Mouse (Mus musculus) adipocyte (in vitro differentiated cells): ENCODE results near the gene Bbox1.
A peak's percentile ranks its signal among the peaks of the same experiment; 100 is the strongest.

Experiments
- DNase-seq: peaks from one replicate; pipeline ENCODE4 v3.0.0-alpha.2; 2016; ENCODE audit warnings: low spot score

Gene Bbox1

GRCm38 (mm10) chr2:110314509-110315155 is at the start of gene Bbox1:
Gene Bbox1 (minus strand): TSS chr2:110314560.
- peak; percentile 6 for DNase-seq

GRCm38 (mm10) chr2:110363855-110364254 is 49.5 kb upstream of the Bbox1 start:
- DNase-seq = no peak

- no peak for DNase-seq
Observed at GRCm38 (mm10) chr2:110362432-110363283, 48.3 kb upstream of the Bbox1 start, which contains the start of gene Fibin. Gene Fibin (minus strand): TSS chr2:110363183.

GRCm38 (mm10) chr2:110353302-110353970 is 39.1 kb upstream of the Bbox1 start:
- no peak for DNase-seq

DNA sequence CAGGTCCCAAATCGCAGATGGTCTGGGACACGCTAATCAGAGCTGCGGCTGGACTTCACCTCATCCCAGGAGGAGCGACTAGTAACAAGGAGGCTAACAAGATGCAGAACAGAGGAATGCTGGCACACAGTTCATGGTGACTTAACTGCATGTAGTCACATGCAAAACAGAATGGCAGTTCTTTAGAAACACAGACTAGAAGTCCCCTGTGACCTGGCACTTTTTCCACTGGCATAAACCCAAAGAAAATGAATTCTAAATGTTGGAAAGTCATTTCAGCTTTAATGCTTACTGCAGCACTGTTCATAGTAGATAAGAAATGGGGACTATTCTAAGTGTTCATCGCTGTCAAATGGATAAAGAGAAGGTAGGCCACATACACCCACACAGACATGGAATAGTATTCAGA is 37.5 kb upstream of the Bbox1 start:
- peak; percentile 18 for DNase-seq

DNA sequence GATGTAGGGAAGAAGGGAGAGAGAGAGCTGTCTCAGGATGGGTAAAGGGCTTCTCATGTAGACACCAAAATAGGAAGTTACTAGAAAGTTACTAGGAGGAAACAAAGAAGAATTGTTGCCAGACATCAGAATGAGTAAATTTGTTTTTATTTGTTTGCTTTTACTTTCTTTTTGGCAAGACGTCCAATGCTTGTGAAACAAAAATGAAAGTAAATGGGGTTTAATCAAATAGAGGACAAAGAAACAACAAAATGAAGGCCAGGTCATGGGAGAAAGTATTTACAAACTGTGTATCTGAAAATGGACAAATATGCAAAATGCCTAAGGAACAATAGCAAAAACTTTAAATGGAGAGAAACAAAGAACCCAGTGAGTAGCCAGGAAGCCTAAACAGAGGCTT is 37.0 kb upstream of the Bbox1 start:
- DNase-seq = no peak

- DNase-seq = no peak
Observed at GRCm38 (mm10) chr2:110328953-110329352, 14.6 kb upstream of the Bbox1 start.

- DNase-seq = no peak
Observed at GRCm38 (mm10) chr2:110319949-110320348, 5.6 kb upstream of the Bbox1 start.

DNA sequence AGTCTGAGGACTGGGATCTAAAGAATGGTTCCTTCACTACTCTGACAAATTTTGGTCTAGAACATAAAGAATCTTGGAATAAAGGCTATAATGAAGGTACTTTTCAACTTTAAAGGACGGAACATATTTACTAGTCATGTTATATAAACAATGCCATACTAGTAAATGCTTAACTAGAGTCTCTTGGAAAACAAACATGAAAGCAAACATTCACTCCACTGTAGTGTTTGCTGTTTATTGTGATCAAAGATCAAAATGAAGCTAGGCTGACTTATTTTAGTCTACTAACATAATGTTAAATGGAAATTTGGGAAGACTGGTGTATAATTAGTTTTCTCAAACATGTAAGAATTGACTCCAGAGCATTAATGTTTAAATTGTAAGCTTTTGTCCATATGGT is 4.9 kb upstream of the Bbox1 start:
- no peak for DNase-seq

DNA sequence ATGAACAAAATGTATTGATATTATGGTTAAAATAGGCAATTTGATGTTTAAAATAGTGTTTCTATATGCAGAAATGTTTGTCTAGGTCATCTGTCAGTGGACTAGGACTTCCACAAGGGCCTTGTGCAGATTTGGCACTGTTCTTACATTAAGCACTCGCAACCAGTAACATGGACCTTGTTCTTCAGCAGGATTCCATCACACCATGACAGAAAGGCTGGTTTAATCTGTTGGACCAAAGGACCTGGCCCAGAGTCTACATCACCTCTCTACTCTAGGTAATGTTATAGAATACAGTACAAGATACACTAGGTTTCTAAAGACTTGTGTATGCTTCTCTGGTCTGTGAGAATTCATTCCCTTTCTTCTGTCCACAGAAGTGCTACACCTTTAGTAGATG is 4.4 kb upstream of the Bbox1 start:
- DNase-seq = no peak

- DNase-seq = no peak
Observed at GRCm38 (mm10) chr2:110316116-110316883, 1.9 kb upstream of the Bbox1 start.

DNA sequence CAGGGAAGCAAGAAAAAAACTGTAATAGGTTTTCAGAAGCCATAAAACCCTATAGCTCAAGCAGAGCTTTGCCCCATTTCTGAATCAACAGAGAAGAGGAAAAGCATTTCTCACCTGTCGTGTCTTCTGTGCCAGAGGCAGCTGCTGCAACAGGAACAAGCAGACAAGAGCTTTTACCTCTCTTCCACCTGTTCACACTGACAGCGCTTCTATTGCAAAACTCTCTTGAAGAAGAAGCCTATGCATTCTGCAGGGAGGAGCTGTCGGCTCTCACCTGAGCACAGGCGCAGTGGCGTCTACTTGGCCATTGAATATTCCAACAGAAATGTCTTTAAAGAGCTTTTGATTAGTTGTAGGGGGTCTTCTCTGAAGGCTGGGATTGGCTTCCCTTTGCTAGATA is 286 bp downstream of the Bbox1 start:
- DNase-seq = no peak

- DNase-seq = no peak
Observed at GRCm38 (mm10) chr2:110313305-110313824, 995 bp downstream of the Bbox1 start.

- DNase-seq = no peak
Observed at GRCm38 (mm10) chr2:110305358-110306283, 8.7 kb downstream of the Bbox1 start.

DNA sequence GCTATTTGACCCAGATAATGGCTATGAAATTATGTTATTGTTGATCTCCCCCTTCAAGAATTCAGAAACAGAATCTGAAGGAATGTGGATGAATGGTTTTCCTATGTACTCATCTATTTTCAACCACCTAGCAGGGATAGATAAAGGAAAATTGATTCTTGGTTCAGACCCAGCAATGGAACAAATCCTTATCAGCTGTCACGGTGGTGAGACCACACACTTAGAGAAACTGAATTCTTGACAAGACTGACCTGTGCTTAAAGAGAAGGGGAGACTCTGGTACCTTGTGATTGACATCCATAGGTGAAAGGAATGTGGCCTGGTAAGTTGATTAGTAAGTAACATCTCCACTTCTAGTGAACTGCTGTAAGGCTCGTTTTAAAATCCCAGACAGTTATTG is 12.1 kb downstream of the Bbox1 start:
- DNase-seq = no peak

DNA sequence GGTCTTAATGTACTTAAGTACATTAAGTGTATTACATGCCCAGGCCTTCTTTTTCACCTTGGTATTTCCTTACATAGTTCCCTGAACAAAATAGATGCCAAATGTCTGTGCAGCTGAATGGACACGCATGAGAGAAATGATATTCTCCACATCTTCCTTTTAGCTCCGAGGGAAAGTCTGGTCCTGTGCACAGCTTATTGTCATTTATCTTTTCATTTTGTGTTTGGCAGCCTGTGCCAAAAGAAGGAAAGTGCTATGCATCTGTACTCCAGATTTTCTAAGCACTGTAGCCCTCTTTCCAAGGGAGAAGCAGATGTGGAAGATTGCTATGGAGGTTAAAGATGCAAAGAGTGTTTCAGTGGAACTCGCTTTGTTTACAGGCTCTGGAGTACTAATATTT is 13.0 kb downstream of the Bbox1 start:
- no peak for DNase-seq

GRCm38 (mm10) chr2:110294927-110295326 is 19.4 kb downstream of the Bbox1 start:
- DNase-seq = no peak

DNA sequence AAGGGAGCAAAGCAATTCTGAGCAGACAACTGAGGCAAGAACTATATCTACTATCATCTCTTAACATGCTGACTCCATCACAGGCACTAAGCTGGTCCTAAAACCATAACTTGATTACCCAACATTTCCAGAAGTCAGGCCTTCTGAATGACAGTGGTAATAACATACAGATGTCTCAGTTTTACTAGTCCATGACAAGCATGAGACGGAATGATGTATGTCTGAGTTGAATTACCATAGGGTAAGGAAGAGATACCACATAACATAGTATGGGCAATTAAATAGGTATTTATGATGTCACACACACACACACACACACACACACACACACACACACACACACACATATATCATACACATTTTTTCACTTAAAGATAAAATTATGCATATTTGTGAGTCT is 26.4 kb downstream of the Bbox1 start:
- DNase-seq = no peak

- DNase-seq = no peak
Observed at GRCm38 (mm10) chr2:110285829-110286504, 28.4 kb downstream of the Bbox1 start.

DNA sequence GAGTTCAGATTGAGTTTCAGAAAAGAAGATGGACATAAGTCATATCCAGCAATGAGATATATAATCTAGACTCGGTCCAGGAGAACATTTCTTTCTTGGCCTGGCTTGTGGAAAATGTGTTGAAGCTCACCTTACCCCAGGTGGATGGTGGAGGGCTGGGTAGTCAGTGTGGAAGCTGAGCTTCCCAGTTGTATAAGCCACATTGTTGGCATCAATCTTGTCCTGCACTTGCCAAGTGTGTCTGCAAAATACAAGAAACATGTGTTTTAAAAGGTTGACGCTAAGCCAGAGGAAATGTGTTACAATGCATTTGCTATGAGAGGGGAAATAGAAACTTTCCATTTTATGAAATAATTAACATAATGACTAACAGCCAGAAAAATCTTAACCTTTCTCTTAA is 38.9 kb downstream of the Bbox1 start:
- DNase-seq = no peak
